Mouse (Mus musculus) ES-Bruce4 (cell line): ENCODE measurements around the gene Phyhipl.

ENCODE experiments used
- CTCF ChIP-seq: IDR thresholded peaks from one replicate; pipeline ENCODE4 v1.8.1; 2011; ENCODE audit warnings: low read depth, low read length
- POLR2A ChIP-seq: IDR thresholded peaks from one replicate; pipeline ENCODE4 v1.8.1; 2011; ENCODE audit warnings: low read length; ENCODE audit not compliant: insufficient read depth

- TF ChIP-seq CTCF (no peak), POLR2A (no peak)
Measured at GRCm38 (mm10) chr10:70514848-70515247, 140.9 kb downstream of the Phyhipl start.
